Mouse (Mus musculus) CH12.LX (cell line): ENCODE results near the gene Corin. TPM values are rescaled to one million over a fixed set of nuclear protein-coding genes. Genes with fewer than 3 reads are reported as not detected.

Experiments
- DNase-seq: peaks from one replicate; pipeline ENCODE4 v3.0.0-alpha.2; 2013; ENCODE audit errors: extremely low read depth
- H3K27ac ChIP-seq: 2 replicates; pipeline ENCODE4 v1.5.1; 2012; ENCODE audit warnings: low read depth, mild to moderate bottlenecking, control low read depth, moderate library complexity; ENCODE audit not compliant: insufficient read depth
- H3K27me3 ChIP-seq: replicated peaks from 2 replicates; pipeline ENCODE3; 2012; ENCODE audit warnings: inconsistent platforms
- H3K36me3 ChIP-seq, 2 experiments: replicated peaks in 1 of 2; 2 replicates each; pipeline versions ENCODE3 to v1.6.1; 2012; ENCODE audit warnings: inconsistent platforms in 1 of 2, low read length in 1 of 2, mild to moderate bottlenecking in 1 of 2, mixed read lengths in 1 of 2, moderate library complexity in 1 of 2; ENCODE audit not compliant: control insufficient read depth in 1 of 2, insufficient read depth in 1 of 2
- H3K4me1 ChIP-seq, 2 experiments: 2 replicates each; pipeline ENCODE4 v1.6.1; 2012; ENCODE audit warnings: inconsistent platforms in 1 of 2, moderate library complexity in 1 of 2; ENCODE audit not compliant: insufficient read depth in 2 of 2, control insufficient read depth in 1 of 2
- H3K4me2 ChIP-seq: 2 replicates; pipeline ENCODE4 v1.6.1; 2012; ENCODE audit warnings: low read depth, mild to moderate bottlenecking, control low read depth; ENCODE audit not compliant: poor library complexity, insufficient read depth, severe bottlenecking
- H3K4me3 ChIP-seq, 3 experiments: fragments of 150-350 bp in 1 of 3; sonication (generic) in 1 of 3; replicated peaks in 1 of 3; 2 replicates each; pipeline versions ENCODE3 to v1.5.1; 2011 to 2012; ENCODE audit warnings: low read depth in 2 of 3, low read length in 2 of 3, mild to moderate bottlenecking in 2 of 3, moderate library complexity in 2 of 3, control low read depth in 1 of 3, improper control_type of control experiment in 1 of 3, inconsistent platforms in 1 of 3, mixed read lengths in 1 of 3; ENCODE audit not compliant: poor library complexity in 1 of 3
- H3K79me2 ChIP-seq: replicated peaks from 2 replicates; pipeline ENCODE4 v1.6.1; 2012; ENCODE audit warnings: mild to moderate bottlenecking, moderate library complexity; ENCODE audit not compliant: control insufficient read depth, poor library complexity, insufficient read depth, severe bottlenecking; ENCODE audit errors: extremely low read depth
- H3K9ac ChIP-seq: 2 replicates; pipeline ENCODE4 v1.6.1; 2012; ENCODE audit warnings: low read depth, mild to moderate bottlenecking, control low read depth, moderate library complexity; ENCODE audit not compliant: insufficient read depth
- H3K9me3 ChIP-seq: replicated peaks from 2 replicates; pipeline ENCODE3; 2012; ENCODE audit warnings: low read length, inconsistent platforms, mixed read lengths
- BHLHE40 ChIP-seq: IDR thresholded peaks from 2 replicates; pipeline ENCODE4 v1.6.1; 2011; ENCODE audit warnings: mild to moderate bottlenecking, low read depth, low read length, improper control_type of control experiment
- CHD1 ChIP-seq: IDR thresholded peaks from 2 replicates; pipeline ENCODE4 v1.6.1; 2012; ENCODE audit warnings: low read depth, low read length, improper control_type of control experiment, inconsistent platforms
- CHD2 ChIP-seq: IDR thresholded peaks from 2 replicates; pipeline ENCODE4 v1.6.1; 2011; ENCODE audit warnings: low read length, improper control_type of control experiment
- ELF1 ChIP-seq: IDR thresholded peaks from 2 replicates; pipeline ENCODE4 v1.6.1; 2014; ENCODE audit warnings: low read depth, mild to moderate bottlenecking, inconsistent platforms, low read length, improper control_type of control experiment
- EP300 ChIP-seq: IDR thresholded peaks from 2 replicates; pipeline ENCODE4 v1.6.1; 2011; ENCODE audit warnings: low read length, improper control_type of control experiment
- ETS1 ChIP-seq: conservative IDR thresholded peaks from 2 replicates; pipeline ENCODE4 v1.6.1; 2012; ENCODE audit warnings: low read depth, mild to moderate bottlenecking, inconsistent platforms, low read length, improper control_type of control experiment, moderate library complexity
- GABPA ChIP-seq: IDR thresholded peaks from 2 replicates; pipeline ENCODE4 v1.6.1; 2012; ENCODE audit warnings: low read depth, low read length, improper control_type of control experiment, inconsistent platforms; ENCODE audit not compliant: insufficient replicate concordance
- IRF4 ChIP-seq: IDR thresholded peaks from 2 replicates; pipeline ENCODE4 v1.6.1; 2014; ENCODE audit warnings: low read depth, mild to moderate bottlenecking, inconsistent platforms, low read length, improper control_type of control experiment
- JUN ChIP-seq: IDR thresholded peaks from 2 replicates; pipeline ENCODE4 v1.6.1; 2011; ENCODE audit warnings: low read depth, mild to moderate bottlenecking, low read length, improper control_type of control experiment, moderate library complexity; ENCODE audit not compliant: insufficient read depth
- JUND ChIP-seq: conservative IDR thresholded peaks from 2 replicates; pipeline ENCODE4 v1.6.1; 2011; ENCODE audit warnings: low read depth, low read length, improper control_type of control experiment
- KAT2A ChIP-seq: IDR thresholded peaks from 2 replicates; pipeline ENCODE4 v1.6.1; 2012; ENCODE audit warnings: low read length, improper control_type of control experiment, inconsistent platforms; ENCODE audit not compliant: insufficient replicate concordance
- MAX ChIP-seq: IDR thresholded peaks from 2 replicates; pipeline ENCODE4 v1.6.1; 2011; ENCODE audit warnings: low read length, improper control_type of control experiment
- MEF2A ChIP-seq: IDR thresholded peaks from 2 replicates; pipeline ENCODE4 v1.6.1; 2014; ENCODE audit warnings: low read depth, mild to moderate bottlenecking, inconsistent platforms, low read length, improper control_type of control experiment, borderline replicate concordance
- MXI1 ChIP-seq: IDR thresholded peaks from 2 replicates; pipeline ENCODE4 v1.6.1; 2011; ENCODE audit warnings: mild to moderate bottlenecking, low read depth, low read length, improper control_type of control experiment
- NRF1 ChIP-seq: IDR thresholded peaks from 2 replicates; pipeline ENCODE4 v1.6.1; 2014; ENCODE audit warnings: low read depth, mild to moderate bottlenecking, inconsistent platforms, low read length, improper control_type of control experiment, moderate library complexity
- PAX5 ChIP-seq: IDR thresholded peaks from 2 replicates; pipeline ENCODE4 v1.6.1; 2012; ENCODE audit warnings: low read length, inconsistent platforms, mixed read lengths
- POLR2A ChIP-seq: IDR thresholded peaks from 2 replicates; pipeline ENCODE4 v1.6.1; 2011; ENCODE audit warnings: low read depth, mild to moderate bottlenecking, improper control_type of control experiment, low read length
- POLR2AphosphoS2 ChIP-seq: IDR thresholded peaks from 2 replicates; pipeline ENCODE4 v1.6.1; 2011; ENCODE audit warnings: low read depth, low read length, improper control_type of control experiment
- RAD21 ChIP-seq: IDR thresholded peaks from 2 replicates; pipeline ENCODE4 v1.6.1; 2011; ENCODE audit warnings: low read depth, mild to moderate bottlenecking, low read length, improper control_type of control experiment, moderate library complexity
- RCOR1 ChIP-seq: conservative IDR thresholded peaks from 2 replicates; pipeline ENCODE4 v1.6.1; 2012; ENCODE audit warnings: low read depth, mild to moderate bottlenecking, inconsistent platforms, low read length, improper control_type of control experiment
- SMC3 ChIP-seq: IDR thresholded peaks from 2 replicates; pipeline ENCODE4 v1.6.1; 2011; ENCODE audit warnings: low read depth, low read length, improper control_type of control experiment
- TBP ChIP-seq: conservative IDR thresholded peaks from 2 replicates; pipeline ENCODE4 v1.6.1; 2011; ENCODE audit warnings: low read depth, low read length, improper control_type of control experiment
- USF1 ChIP-seq: IDR thresholded peaks from 2 replicates; pipeline ENCODE4 v1.6.1; 2014; ENCODE audit warnings: low read depth, mild to moderate bottlenecking, inconsistent platforms, low read length, improper control_type of control experiment
- USF2 ChIP-seq: conservative IDR thresholded peaks from 2 replicates; pipeline ENCODE4 v1.6.1; 2011; ENCODE audit warnings: low read depth, low read length, improper control_type of control experiment
- ZC3H11A ChIP-seq: IDR thresholded peaks from 2 replicates; pipeline ENCODE4 v1.6.1; 2012; ENCODE audit warnings: low read depth, mild to moderate bottlenecking, inconsistent platforms, low read length, improper control_type of control experiment
- ZKSCAN1 ChIP-seq: IDR thresholded peaks from 2 replicates; pipeline ENCODE4 v1.6.1; 2012; ENCODE audit warnings: low read depth, inconsistent platforms, low read length, improper control_type of control experiment, borderline replicate concordance
- ZNF384 ChIP-seq: IDR thresholded peaks from 2 replicates; pipeline ENCODE4 v1.6.1; 2012; ENCODE audit warnings: low read depth, low read length, improper control_type of control experiment, inconsistent platforms
- dilution Hi-C: fragments of 300-500 bp; cut with MboI; formaldehyde crosslinking; loops from 2 replicates; pipeline ENCODE4 v1.14.3; 2020; ENCODE audit warnings: low sequenced_read_pairs; ENCODE audit not compliant: extremely low pct_unique_long_range_greater_than_20kb, extremely low pct_ligation_motif_present
- in situ Hi-C: fragments of 300-500 bp; cut with MboI; formaldehyde crosslinking; loops from 3 replicates; pipeline ENCODE4 v1.14.3; 2019; ENCODE audit warnings: low sequenced_read_pairs, low pct_ligation_motif_present, low pct_unique_long_range_greater_than_20kb, mixed read lengths
- polyA plus RNA-seq: library from polyadenylated mRNA; unstranded; fragments of >175 nt; gene quantifications from 2 replicates; pipeline ENCODE4 v1.2.1, GENCODE M21; 2012; ENCODE audit warnings: low read depth; ENCODE audit not compliant: insufficient read length
- total RNA-seq, 2 experiments: library from RNA; depleted of rRNA; stranded (reverse); fragments of 300-350 nt in 1 of 2; fragments of >200 nt in 1 of 2; gene quantifications; 2 replicates each; pipeline ENCODE4 v1.2.3; 2012 to 2014

Corin gene
- total and polyA plus RNA-seq, 3 experiments: not detected

DNA sequence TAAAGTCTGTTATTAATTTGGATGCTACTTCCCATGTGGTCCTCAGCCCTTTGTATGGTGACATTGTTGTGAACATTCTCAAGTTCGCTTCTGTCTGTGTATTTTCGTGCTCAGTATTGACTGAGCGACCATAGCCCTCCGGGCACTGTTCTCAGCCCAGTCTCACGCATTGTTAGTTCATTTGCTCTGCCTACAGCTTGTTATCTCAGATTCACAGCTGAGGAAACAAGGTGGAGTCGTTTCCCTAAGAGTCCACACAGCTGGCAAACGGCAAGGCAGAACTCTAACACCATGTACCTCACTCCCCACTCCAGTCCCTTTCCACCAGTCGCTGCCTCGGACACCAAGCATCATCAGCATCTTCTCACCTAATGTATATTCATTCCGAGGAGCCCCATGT, 63.1 kb downstream of the Corin start:
- no peaks in the 10 kb centered on the region; a peak in 1 of 4 replicates for H3K4me1 ChIP-seq
- DNase-seq: no peak
- H3K4me2 ChIP-seq: no peak overlapping the region
- H3K9ac ChIP-seq: no peak overlapping the region
- dilution Hi-C loops (no loop called here), in situ Hi-C loops (no loop called here)
- no peak overlapping the region for H3K4me3 ChIP-seq
- H3K9me3 ChIP-seq: no peaks in the 10 kb centered on the region
- TF ChIP-seq CHD2 (no peak), BHLHE40 (no peak), KAT2A (no peak), EP300 (no peak), POLR2AphosphoS2 (no peak), RAD21 (no peak), RCOR1 (no peak), MXI1 (no peak), JUN (no peak), PAX5 (no peak), TBP (no peak), ZKSCAN1 (no peak), ZC3H11A (no peak), CHD1 (no peak), ZNF384 (no peak), NRF1 (no peak), GABPA (no peak), IRF4 (no peak), JUND (no peak)
- H3K36me3 ChIP-seq: no peaks in the 10 kb centered on the region
- no peak overlapping the region for H3K27ac ChIP-seq
- no peaks in the 10 kb centered on the region for H3K27me3 ChIP-seq
- no peaks in the 10 kb centered on the region for H3K79me2 ChIP-seq

GRCm38 (mm10) chr5:72435085-72435484, 69.2 kb downstream of the Corin start:
- no peak for TF ChIP-seq ZNF384
- TF ChIP-seq TBP: no peak
- no peak for TF ChIP-seq ZKSCAN1
- no peak for TF ChIP-seq JUND
- no peak for TF ChIP-seq USF1
- no peak for TF ChIP-seq POLR2A
- TF ChIP-seq BHLHE40: no peak
- no peak for TF ChIP-seq ETS1
- no peak for TF ChIP-seq MEF2A
- TF ChIP-seq USF2: no peak
- no peak for TF ChIP-seq ELF1
- TF ChIP-seq GABPA: no peak
- TF ChIP-seq JUN: no peak
- TF ChIP-seq RCOR1: no peak
- TF ChIP-seq SMC3: no peak
- TF ChIP-seq PAX5: no peak
- no peak for TF ChIP-seq MAX
- TF ChIP-seq KAT2A: no peak
- no peaks in the 10 kb centered on the region for H3K4me1 ChIP-seq
- no peaks in the 10 kb centered on the region for H3K36me3 ChIP-seq
- no peaks in the 10 kb centered on the region for H3K9me3 ChIP-seq
- no peak overlapping the region for H3K4me3 ChIP-seq
- no peak overlapping the region for H3K27ac ChIP-seq
- no peak for DNase-seq
- H3K4me2 ChIP-seq: no peak overlapping the region
- H3K79me2 ChIP-seq: no peaks in the 10 kb centered on the region
- dilution Hi-C loops: no loop called here
- H3K9ac ChIP-seq: no peak overlapping the region
- in situ Hi-C loops: no loop called here
- H3K27me3 ChIP-seq: no peaks in the 10 kb centered on the region
